Mouse (Mus musculus): Measurements from ENCODE around the gene Spn.

DNA sequence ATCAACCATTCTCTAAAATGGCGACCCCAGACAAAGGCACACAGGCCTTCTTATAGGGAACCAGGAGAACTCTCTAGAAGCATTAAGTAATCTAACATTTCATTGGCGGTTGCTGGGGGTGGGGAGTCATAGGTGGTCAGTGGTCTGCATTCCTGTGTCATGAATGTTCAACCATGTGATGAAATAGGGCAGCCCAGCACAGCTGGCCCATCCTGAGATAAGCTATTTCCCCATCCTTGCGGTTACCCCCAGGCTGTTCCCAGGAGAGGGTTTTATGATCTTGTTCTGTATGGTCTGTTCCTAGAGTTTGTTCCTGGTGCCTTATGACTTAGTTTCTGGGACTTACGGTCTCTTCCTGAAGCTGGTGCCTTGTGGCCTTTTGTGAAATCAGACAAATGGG lies 19.9 kb upstream of the Spn start:
- 0 out of 2 replicates have a peak, but pooled peaks have one; percentile 31 for TF ChIP-seq GATA1 (IDR thresholded peaks at IDR 0.05; ENCODE audit: low read depth, low read length)
- TF ChIP-seq ZMIZ1 (IDR thresholded peaks at IDR 0.05; ENCODE audit: low read depth, low read length): no peak
- no peak for TF ChIP-seq MXI1 (IDR thresholded peaks at IDR 0.05; ENCODE audit: low read depth, low read length)
- TF ChIP-seq USF2 (IDR thresholded peaks at IDR 0.05; ENCODE audit: borderline replicate concordance in 1 of 2, insufficient read depth in 1 of 2, low read depth in 1 of 2, low read length in 2 of 2): no peak
- no peak for TF ChIP-seq POLR2AphosphoS5 (IDR thresholded peaks at IDR 0.05; ENCODE audit: borderline replicate concordance, low read depth, low read length)
- TF ChIP-seq CTCF (IDR thresholded peaks at IDR 0.05 in 2 of 3, conservative IDR thresholded peaks at IDR 0.05 in 1 of 3; ENCODE audit: control insufficient read depth in 1 of 3, insufficient read depth in 1 of 3, low read depth in 2 of 3, low read length in 3 of 3, poor library complexity in 1 of 3, severe bottlenecking in 1 of 3): no peak
- no peak for TF ChIP-seq POLR2A (IDR thresholded peaks at IDR 0.05; ENCODE audit: control insufficient read depth in 1 of 2, insufficient read depth in 1 of 2, low read depth in 1 of 2, low read length in 2 of 2, poor library complexity in 1 of 2)
- no peak for TF ChIP-seq KAT2A (conservative IDR thresholded peaks at IDR 0.05; ENCODE audit: low read depth, low read length)
- peak; percentile 77 for TF ChIP-seq ETS1 (IDR thresholded peaks at IDR 0.05; ENCODE audit: low read depth, low read length)
- no peak for TF ChIP-seq MAZ (IDR thresholded peaks at IDR 0.05; ENCODE audit: low read depth, low read length)
- no peak for TF ChIP-seq MAX (IDR thresholded peaks at IDR 0.05; ENCODE audit: low read length)
- no peak for TF ChIP-seq USF1 (IDR thresholded peaks at IDR 0.05; ENCODE audit: low read depth, low read length)
